Mouse (Mus musculus) hindlimb bud, embryonic 11.5 days (tissue): ENCODE measurements around the gene Ltbp3.

Experiments used
- DNase-seq: peaks from one replicate; pipeline ENCODE4 v3.0.0-alpha.2; 2012; ENCODE audit warnings: low read depth, low spot score; ENCODE audit errors: extremely low spot score

Ltbp3 gene

DNA sequence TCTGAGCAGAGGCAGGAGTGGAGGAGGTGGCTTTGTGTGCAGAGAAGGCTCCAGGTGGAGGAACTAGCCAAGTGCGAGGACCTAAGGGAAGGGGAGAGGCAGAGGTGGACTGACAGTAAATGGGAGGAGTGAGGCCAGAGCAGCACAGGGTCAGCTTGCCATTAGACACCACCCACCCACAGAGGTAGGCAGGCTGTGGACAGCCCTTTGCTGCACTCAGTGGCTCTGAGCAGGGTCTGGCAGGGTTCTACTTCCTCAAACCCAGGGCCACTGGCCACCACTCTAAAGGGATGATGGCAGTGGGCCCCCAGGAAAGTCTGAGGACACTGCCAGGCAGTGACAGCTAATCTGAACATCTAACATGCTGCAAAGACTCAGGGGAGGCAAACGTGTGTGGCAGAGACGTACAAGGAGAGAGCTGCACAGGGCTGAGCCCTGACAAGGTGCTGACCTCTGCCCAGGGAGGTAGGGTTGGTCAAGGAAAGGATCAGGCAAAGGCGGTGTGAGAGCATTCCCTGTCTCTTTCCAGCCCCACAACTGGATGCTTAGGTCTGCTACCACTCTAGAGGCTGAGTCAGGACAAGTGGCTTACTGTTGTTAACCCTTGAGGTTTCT lies 16.7 kb upstream of the Ltbp3 start:
- DNase-seq = no peak

DNA sequence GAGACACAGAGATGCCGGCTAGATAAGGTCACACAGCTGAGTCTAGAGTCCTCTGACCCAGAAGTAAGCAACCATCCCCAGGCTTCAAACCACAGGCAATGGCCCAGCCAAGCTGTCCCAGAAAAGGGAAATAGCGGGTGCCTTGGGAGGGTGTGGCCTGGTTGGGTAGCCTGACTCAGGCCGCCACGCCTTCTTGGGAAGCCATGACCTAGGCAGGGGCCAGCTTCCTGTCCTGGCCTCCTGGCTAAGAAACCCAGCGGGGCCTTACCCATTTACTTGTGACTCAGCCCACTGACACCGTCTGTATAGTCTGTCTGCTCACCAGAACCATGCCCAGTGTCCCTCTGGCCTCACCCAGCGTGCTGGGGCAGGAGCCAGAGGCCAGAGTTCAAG lies 16.2 kb upstream of the Ltbp3 start:
- no peak for DNase-seq

DNA sequence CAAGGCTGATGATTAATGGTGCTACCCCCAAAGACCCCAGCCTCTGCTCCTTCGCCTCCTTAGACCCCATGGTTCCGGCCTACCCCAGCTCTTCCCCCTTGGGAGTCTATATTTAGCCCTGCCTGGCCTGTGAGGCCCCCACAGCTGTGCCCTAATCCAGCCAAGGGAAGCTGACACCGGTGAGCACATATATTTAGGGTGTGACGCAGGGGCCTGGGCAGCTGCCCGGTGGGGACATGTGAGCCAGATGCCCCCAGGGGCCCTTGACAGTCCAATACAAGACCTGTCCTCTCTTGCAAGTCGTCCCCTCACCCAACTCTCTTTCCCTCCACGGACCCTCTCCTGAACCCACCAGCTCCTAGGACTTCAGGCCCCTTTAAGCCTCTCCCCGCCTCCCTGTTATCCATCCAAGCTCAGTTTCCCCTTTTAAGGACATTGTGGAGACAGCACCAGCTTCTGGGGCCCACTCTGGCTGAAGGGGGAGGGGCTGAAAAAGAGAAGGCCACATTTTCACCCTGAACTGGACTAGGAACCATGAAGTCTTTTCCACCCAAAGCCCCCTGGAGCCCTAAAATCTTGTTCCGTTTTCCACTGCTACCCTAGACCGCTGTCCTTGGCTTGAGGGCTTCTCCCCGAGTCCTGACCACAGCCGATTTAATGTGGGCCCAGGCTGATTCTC lies 15.5 kb upstream of the Ltbp3 start:
- no peak for DNase-seq

DNA sequence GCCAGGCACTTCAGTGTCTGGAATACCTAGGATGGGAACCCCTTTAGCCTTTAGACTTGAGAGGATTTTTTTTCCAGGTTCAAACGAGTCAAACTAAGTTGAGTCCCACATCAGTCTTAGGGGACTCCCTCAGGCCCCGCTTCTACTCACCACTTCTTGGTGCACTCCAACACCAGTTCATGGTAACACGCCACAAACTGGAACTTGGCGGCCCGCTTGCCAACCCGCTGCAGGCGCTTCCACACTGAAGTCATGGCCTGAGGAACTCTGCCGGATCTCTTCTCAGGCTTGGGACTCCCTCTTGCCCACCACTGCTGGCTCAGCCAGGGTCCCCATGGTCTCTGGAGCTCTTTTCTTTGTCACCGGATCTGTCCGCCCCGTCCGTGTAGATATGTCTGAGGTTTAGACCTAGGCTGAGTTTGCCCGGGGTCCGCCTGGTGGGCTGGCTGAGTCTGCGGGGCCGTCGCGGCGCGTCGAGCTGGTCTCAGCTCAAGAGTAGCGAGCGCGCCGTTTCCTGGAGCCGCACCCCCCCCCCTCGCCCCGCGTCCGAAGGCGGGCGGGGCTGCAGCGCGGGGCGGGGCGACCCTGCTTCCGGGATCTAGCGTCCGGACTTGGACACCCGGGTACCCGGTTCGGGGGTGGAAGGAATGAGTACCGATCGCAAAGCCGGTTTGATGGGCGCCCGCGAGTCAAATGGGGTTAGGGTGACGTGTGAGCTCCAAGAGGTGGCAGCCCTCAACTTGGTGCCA lies 14.8 kb upstream of the Ltbp3 start, which contains the start of gene Ehbp1l1:
Gene Ehbp1l1, minus strand, starts transcription at position 551 of the 749 bp plus-strand sequence.
- no peak for DNase-seq

DNA sequence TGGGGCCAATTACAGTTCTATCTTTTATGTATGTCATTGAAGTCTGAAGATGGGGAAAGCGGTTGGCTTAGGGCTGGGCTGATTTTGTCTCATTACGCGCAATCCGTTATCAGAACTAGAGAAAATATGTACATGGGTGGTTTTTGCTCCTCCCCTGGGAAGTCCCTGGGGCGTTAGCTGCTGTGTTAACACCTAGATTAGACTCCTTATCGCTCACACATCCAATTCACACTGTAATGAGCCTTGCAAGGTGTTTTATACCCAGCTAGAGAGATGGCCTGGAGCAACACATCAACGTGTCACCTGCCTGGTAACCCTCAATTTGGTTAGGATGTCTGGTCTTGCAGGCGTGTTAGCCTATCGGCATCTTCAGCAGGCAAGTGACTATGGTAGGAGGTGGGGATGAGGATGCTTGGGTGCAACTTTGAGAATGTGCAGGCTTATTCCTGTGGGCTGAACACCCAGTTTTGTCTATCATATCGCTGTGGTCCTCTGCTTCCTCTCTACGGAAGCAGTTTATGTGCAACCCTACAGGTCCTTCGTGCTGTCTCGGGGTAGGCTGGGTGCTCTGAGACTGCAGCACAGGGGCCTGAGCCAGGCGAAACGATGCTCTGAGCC lies 13.6 kb upstream of the Ltbp3 start:
- no peak for DNase-seq

DNA sequence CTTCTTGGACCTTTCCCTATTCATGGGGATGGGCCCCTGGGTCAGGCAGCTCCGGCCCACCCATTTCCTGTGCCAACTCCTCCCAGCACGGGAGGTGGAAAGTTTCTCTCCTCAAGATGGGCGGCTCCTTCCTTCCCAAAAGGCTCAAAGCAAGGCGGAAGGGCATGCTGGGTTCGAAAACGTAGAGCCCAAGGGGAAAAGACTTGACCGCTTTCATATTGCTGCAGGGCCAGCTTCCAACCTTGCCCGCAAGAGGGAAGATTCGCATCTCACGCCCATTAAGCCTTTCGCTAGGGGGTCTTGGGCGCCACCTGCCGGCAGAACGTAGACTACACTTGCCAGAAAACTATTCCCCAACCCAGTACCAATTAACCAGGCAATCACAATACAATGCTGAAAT lies 13.0 kb upstream of the Ltbp3 start:
- peak; percentile 64 for DNase-seq

DNA sequence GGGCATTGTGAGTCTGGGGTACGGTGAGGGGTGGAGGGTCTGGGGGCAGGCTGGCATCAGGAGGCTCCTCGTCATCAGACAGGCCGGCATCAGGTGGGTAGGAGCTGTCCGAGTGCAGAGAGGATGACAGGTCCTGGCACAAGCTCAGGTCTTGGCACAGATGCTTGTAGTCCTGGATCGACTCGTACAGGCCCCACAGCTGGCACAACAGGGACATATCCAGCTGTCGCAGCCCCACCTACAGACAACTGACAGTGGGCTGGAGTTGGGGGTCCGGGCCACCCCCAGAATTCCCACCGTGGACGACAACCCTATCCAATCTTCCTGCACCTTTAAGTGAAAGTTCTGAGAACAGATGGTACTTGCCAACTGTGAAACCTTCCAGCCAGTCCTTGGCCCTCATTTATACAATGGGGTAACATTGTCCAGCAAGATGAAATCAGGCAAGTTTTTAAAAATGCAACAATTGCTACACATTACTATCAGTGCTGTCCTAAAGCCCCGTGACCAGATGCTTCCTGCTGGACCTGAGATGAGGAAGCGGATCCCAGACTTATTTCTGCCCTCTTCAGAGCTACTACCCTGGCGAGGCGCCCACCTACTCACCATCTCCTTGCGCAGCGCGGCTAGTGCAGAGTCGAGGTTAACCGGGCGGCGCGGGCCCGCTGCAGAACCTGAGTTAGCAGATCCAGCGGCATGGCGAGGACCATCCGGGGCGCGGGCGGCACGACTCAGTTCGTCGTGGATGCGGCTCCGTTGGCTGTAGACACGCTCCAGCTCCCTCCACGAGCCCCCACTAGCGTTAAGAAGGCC lies 11.9 kb upstream of the Ltbp3 start:
- no peak for DNase-seq

DNA sequence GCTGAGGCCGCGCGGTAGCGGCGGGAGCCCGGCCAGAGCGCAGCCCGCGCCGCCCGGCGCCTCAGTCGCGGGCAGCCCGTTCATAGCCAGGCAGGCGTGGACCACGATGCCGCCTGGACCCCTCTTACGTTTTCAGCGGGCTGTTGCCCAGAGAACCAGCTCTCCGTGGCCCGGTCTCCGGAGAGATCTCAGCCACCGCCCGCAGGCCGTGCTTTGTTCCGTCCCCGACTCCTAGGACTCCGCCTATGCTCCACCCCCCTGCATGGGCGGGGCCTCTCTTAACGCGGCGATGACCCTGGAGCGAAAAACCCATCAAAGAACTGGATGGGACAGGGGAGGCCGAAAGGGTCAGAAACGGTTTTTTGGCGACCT lies 11.3 kb upstream of the Ltbp3 start, which contains the start of gene Fam89b:
Gene Fam89b, minus strand, starts transcription at position 210 of the 372 bp plus-strand sequence.
- no peak for DNase-seq

DNA sequence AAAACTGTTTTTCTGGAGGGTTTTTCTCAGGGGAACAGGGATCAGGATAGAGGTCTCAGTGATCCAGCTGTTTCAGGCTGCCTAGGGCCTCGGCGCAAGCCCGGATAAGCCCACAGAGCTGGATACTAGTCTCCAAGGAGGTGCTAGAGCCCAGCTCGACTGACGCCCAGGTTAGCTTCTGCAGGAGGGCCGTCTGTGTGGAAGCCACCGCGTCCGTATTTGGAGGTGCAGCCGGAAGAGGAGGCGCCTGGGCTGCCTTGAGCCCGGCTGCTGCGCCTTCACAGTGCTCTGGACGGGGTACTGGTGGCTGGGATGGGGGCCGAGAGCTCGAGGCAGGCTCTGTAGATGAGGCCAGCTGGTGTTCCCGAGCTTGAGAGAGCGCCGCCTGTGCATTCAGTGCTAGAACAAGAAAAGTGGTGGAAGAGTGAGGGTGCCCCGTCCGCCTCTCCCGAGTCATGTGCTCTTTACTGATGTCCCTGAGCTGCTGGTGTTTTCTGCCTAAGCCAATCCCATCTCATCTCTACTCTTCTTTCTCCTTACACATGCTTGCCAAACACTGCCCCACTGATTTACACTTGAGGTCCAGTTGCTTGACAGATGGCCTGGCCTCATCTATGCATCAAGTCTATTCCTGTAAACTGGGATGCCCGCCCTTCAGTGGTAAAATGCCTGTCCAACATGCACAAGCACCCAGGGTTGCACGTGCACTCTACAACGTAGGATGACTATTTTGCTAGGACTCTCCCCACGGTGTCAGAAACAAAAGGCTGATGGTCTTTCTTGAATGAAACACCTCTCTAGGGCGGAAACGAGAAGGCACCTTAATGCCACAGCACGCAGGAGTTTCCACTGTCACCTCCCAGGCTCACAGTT lies 10.2 kb upstream of the Ltbp3 start:
- DNase-seq = no peak

DNA sequence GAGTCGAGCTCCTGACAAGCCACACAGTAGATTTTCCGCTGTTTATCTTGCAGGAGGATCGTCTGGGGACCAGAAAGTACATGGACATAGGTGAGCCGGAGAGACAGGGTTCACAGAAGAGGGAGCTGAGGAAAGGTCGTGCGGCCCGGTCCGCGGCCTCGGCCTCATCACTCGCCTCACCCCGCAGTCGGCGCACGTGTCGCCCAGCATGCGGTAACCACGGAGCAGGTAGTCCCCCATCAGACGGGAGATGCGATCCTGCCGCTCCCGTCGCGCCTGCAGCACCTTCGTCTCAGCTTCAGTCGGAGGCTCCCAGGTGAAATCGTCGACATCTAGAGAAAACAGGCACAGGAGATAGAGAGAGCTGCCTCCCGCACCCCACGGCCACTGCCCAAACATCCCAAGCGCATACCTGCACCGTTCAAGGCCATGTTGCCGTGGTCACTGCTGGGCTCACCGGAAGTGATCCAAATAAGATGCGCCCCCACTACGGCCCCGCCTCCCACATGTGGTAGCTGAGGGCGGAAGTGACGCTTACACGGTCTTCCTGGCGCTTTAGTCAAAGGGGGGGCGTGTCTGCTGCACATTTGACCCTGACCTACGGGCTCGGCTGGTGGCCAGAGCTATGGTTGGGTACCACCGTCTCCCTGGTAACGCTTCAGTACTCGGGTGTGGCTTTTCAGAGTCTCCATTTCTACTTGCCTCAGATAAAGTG lies 9.3 kb upstream of the Ltbp3 start:
- peak; percentile 79 for DNase-seq

DNA sequence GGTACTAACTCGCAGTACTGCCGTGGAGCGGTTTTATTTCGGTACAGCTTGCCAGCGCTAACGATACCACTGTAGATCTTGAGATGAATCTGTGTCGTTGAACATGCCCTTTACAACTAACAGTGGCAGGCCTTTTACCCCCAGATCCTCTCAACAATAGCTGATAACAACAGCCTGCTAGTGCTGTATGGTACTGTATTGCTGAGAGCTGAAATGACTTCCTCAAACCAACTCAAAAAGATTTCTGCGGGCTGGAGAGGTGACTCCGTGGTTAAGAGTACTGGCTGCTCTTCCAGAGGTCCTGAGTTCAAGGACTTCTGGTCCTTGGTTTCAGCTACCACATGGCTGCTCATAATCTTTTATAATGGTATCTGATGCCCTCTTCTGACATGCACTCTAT lies 6.4 kb upstream of the Ltbp3 start:
- DNase-seq = no peak

DNA sequence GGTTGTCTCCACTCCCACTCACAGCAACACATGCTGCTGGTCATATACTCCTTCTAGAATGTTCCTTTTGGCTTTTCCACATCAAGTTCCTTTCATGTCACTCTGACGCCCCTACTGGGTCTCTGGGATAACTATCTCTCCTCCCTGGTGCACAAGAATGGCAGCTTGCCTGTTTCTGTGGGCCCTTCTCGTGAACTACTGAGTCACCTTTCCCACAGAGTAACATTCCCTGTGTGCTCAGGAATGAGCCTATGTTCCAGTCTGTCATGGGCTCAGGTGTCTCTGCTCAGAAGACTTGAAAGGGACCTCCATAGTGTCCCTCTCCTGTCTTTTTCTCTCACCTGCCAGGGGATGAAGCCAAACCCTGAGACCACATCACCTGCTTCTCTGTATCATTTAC lies 1.3 kb upstream of the Ltbp3 start:
- no peak for DNase-seq

DNA sequence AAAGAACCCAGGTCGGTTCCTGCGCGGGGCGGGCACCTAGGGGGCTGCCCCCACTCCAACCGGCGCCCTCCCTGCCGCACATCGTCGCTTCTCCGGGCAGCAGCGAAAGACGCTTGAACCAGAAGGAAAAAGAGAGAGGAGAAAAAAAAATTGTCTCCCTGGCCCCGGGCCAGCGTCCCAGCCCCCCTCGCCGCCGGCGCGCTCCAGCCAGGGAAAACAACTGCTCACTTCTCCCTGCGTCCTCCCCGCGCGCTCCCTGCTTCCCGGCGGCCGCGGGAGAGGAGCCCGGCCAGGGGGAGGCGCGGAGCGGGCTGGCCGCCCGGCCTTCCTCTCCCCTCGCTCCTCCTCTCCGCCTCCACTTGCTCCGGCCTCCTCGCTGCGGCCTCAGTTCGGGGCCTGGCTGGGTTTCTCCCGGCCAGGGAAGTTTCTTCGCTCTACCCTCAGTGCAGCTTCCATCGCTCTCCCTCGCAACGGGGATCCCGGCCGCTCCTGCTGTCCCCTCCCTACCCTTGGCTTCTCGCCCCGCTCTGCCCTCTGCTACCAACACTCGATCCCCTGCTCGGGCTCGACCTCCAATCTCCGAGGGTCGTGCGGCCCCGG lies 1.0 kb downstream of the Ltbp3 start:
- DNase-seq = no peak

DNA sequence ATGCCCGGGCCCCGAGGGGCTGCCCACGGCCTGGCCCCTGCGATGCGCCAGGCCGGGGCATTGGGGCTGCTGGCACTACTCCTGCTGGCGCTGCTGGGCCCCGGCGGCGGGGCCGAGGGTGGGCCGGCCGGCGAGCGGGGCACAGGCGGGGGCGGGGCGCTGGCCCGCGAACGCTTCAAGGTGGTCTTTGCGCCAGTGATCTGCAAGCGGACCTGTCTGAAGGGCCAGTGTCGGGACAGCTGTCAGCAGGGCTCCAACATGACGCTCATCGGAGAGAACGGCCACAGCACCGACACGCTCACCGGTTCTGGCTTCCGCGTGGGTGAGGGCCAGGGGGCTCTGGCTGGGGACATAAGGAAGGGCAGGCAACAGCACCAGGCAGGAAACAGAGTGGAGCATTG lies 1.5 kb downstream of the Ltbp3 start:
- DNase-seq = no peak

DNA sequence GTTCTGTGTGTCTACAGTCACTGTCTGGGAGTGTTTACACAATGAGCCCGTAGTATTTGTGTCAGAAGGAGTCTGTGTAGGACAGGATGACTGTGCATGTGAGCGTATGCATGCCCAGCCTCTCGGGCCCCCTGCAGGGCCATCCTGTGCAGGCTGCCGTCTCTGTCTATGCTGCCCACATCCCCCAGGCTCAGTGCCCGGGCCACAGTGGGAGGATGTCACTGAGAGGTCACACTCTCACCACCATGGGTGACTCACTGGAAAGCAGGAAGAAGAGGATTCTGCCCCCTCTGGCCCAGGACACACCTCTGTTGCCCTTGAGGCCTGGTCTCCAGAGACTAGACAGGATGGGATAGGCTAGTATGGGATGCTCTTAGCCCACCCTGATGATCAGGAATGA lies 2.9 kb downstream of the Ltbp3 start:
- no peak for DNase-seq

DNA sequence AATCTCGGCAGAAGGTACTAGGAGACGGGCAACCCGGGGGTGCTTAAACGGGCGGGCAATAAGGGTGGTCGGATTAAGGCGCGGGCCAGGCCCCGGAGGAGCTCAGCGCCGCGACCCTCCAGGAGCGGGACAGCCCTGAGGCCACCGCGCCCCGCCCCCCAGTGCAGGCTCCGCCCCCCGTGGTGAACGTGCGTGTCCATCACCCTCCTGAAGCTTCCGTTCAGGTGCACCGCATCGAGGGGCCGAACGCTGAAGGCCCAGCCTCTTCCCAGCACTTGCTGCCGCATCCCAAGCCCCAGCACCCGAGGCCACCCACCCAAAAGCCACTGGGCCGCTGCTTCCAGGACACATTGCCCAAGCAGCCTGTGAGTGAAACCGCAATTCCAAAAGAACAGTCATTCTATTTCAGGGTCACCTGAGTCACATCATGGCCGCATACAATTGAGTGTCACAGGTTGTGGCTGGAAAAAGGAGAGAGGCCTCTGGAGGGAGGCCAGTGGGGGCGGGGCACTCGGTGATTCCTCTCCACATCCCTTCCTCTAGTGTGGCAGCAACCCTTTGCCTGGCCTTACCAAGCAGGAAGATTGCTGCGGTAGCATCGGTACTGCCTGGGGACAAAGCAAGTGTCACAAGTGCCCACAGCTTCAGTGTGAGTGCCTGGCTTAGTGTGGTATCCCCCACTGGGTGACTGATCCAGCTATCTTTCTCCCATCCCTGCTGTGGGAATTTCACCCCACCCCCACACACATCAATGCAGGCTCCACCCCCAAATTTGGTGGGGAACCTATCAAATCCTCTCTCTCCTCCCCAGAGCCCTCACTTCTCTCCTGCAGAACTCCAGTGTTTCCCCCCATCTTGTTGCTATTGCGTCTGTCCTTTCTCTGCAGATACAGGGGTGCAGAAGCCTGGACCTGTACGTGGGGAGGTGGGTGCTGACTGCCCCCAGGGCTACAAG lies 5.3 kb downstream of the Ltbp3 start:
- no peak for DNase-seq

DNA sequence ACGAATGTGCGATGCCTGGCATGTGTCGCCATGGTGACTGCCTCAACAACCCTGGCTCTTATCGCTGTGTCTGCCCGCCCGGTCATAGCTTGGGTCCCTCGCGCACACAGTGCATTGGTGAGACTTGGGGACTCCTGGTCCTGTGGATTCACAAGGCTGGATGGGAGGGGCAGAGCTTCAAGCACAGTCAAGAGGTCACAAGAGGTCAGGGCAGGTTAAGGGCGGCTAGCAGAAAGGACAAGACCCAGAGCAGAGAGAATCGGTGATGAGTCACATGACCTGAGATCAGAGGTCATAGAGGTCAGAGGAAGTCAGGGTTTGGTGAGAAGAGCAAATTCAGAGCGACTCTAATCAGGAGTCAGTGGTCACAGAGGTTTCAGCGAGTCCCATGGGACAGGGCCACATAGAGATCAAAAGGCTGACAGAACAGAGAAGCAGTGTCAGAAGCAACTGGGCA lies 6.2 kb downstream of the Ltbp3 start:
- DNase-seq = no peak

DNA sequence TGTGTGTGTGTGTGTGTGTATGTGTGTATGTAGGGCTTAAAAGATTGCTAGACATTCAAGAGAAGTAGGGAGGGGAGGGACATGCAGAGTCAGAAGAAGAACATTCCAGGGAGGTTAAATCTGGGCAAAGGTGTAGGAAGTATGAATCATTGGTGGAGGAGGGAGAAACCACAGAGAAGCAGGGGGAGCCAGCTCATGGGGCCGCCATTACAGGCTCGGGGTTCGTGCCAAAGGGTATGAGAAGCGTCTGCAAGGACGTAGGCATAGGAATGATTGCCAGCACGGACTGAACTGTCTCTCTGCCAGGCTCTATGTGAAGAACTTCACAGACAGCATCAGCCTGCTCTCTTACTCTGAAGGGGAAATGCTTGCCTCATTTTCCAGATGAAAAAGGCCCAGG lies 8.8 kb downstream of the Ltbp3 start:
- DNase-seq = no peak
